Mouse (Mus musculus) neural tube, embryonic 15.5 days (tissue): Measurements from ENCODE around the gene Cnot6. TPM values are rescaled to one million over a fixed set of nuclear protein-coding genes. Genes with fewer than 3 reads are reported as not detected.

ENCODE experiments used
- ATAC-seq: fragments of 200-750 bp; cut with Nextera tagmentation; 2 replicates; pipeline ENCODE4 v1.8.0; 2017; ENCODE audit warnings: mild to moderate bottlenecking, moderate TSS enrichment, moderate library complexity; ENCODE audit not compliant: low FRiP score
- H3K27ac ChIP-seq: fragments of 300-500 bp; sonication (generic); replicated peaks from 2 replicates; pipeline ENCODE4 v1.5.1; 2015; ENCODE audit warnings: mild to moderate bottlenecking, inconsistent platforms
- H3K27me3 ChIP-seq: fragments of 300-500 bp; sonication (generic); replicated peaks from 2 replicates; pipeline ENCODE4 v1.6.1; 2015; ENCODE audit warnings: inconsistent platforms
- H3K36me3 ChIP-seq: fragments of 300-500 bp; sonication (generic); 2 replicates; pipeline ENCODE4 v1.6.1; 2015; ENCODE audit warnings: inconsistent platforms
- H3K4me1 ChIP-seq: fragments of 300-500 bp; sonication (generic); 2 replicates; pipeline ENCODE4 v1.6.1; 2015; ENCODE audit warnings: inconsistent platforms
- H3K4me2 ChIP-seq: fragments of 300-500 bp; sonication (generic); 2 replicates; pipeline ENCODE4 v1.6.1; 2015; ENCODE audit warnings: inconsistent platforms, mild to moderate bottlenecking, moderate library complexity
- H3K4me3 ChIP-seq: fragments of 300-500 bp; sonication (generic); replicated peaks from 2 replicates; pipeline ENCODE4 v1.5.1; 2015; ENCODE audit warnings: mild to moderate bottlenecking, inconsistent platforms
- H3K9ac ChIP-seq: fragments of 300-500 bp; sonication (generic); replicated peaks from 2 replicates; pipeline ENCODE4 v1.6.1; 2015; ENCODE audit warnings: mild to moderate bottlenecking, inconsistent platforms
- H3K9me3 ChIP-seq: fragments of 300-500 bp; sonication (generic); replicated peaks from 2 replicates; pipeline ENCODE4 v1.6.1; 2016; ENCODE audit warnings: inconsistent platforms
- WGBS: fragments of 180-500 bp; shearing (Covaris S2); methylation state at CpG from one replicate; pipeline ENCODE4 v1.1.7; 2015; ENCODE audit warnings: mixed read lengths; 5-methylcytosine and 5-hydroxymethylcytosine counted together
- polyA plus RNA-seq: library from polyadenylated mRNA; unstranded; fragments of >200 nt; fragmentation: Nextera tagmentation; extraction: Ambion mirVana; gene quantifications from 2 replicates; pipeline ENCODE4 v1.2.1, GENCODE M21; 2015

Gene Cnot6
- polyA plus RNA-seq, 1 experiment from 2014 or later: 31.2 TPM

- H3K9me3 ChIP-seq: no peaks in the 10 kb centered on the region
- WGBS: under 1% methylated on average over 47 of the region's 70 CpGs
- H3K9ac ChIP-seq: peak overlapping the region; percentile 85
- no peaks in the 10 kb centered on the region for H3K36me3 ChIP-seq
- no peaks in the 10 kb centered on the region for H3K27me3 ChIP-seq
- peak overlapping the region; percentile 96 for H3K4me3 ChIP-seq
- peak; percentile 72 for ATAC-seq
- peak overlapping the region; percentile 95 for H3K27ac ChIP-seq
- H3K4me2 ChIP-seq: peak overlapping the region; percentile 64
- H3K4me1 ChIP-seq: peaks cover 39% of the 10 kb centered on the region
Observed at GRCm38 (mm10) chr11:49711981-49712554, 455 bp downstream of the Cnot6 start.

GRCm38 (mm10) chr11:49710664-49711063 lies 1.9 kb downstream of the Cnot6 start:
- H3K27ac ChIP-seq: no peak overlapping the region
- no peaks in the 10 kb centered on the region for H3K9me3 ChIP-seq
- peaks cover 4% of the 10 kb centered on the region; the same call in 1 of the 2 replicates for H3K36me3 ChIP-seq
- H3K9ac ChIP-seq: 0 out of 2 replicates have a peak overlapping the region, but pooled peaks have one; percentile 85
- H3K27me3 ChIP-seq: no peaks in the 10 kb centered on the region
- 68% methylated on average over 2 of the region's 2 CpGs for WGBS
- peak overlapping the region; percentile 96 for H3K4me3 ChIP-seq
- H3K4me1 ChIP-seq: peaks cover 39% of the 10 kb centered on the region
- ATAC-seq: no peak
- H3K4me2 ChIP-seq: peak overlapping the region; percentile 64

DNA sequence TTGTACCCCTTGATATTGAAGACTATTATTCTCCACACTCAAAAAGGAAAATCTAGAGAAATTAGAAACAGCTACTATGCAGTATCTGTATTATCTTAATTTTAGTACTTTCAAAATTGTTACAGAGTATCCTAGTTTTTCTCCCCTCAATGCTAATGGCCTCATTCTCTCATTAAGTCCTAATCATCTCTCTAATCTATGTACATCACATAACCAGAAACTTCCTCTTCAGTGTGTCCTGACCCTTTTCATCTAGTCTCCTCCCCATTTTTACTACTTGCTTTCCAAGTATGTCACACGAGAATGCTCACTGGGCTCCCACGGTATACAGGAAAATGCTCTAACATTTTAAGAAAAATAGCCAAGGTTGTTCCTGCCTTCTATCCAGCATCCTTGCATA lies 4.7 kb downstream of the Cnot6 start:
- Histone ChIP-seq H3K27ac (no peak overlapping the region), H3K9ac (no peak overlapping the region), H3K9me3 (no peaks in the 10 kb centered on the region), H3K36me3 (peaks cover 8% of the 10 kb centered on the region), H3K4me2 (no peak overlapping the region), H3K27me3 (no peaks in the 10 kb centered on the region), H3K4me1 (peaks cover 28% of the 10 kb centered on the region), H3K4me3 (no peak overlapping the region)
- ATAC-seq: no peak
- 86% methylated on average over 2 of the region's 2 CpGs for WGBS

GRCm38 (mm10) chr11:49704804-49705203 lies 7.7 kb downstream of the Cnot6 start:
- H3K36me3 ChIP-seq: peaks cover 23% of the 10 kb centered on the region
- H3K27me3 ChIP-seq: no peaks in the 10 kb centered on the region
- no peaks in the 10 kb centered on the region for H3K9me3 ChIP-seq
- no peak overlapping the region for H3K4me2 ChIP-seq
- WGBS: 84% methylated on average over 8 of the region's 8 CpGs
- H3K4me3 ChIP-seq: no peak overlapping the region
- no peak for ATAC-seq
- no peak overlapping the region for H3K9ac ChIP-seq
- H3K27ac ChIP-seq: no peak overlapping the region
- H3K4me1 ChIP-seq: peaks cover 13% of the 10 kb centered on the region

- Histone ChIP-seq H3K36me3 (peaks cover 33% of the 10 kb centered on the region), H3K4me1 (no peaks in the 10 kb centered on the region), H3K4me3 (no peak overlapping the region), H3K27ac (no peak overlapping the region), H3K4me2 (no peak overlapping the region), H3K9me3 (no peaks in the 10 kb centered on the region), H3K27me3 (no peaks in the 10 kb centered on the region), H3K9ac (no peak overlapping the region)
- WGBS: 93% methylated on average over 8 of the region's 8 CpGs
- no peak for ATAC-seq
Observed at GRCm38 (mm10) chr11:49702014-49702413, 10.5 kb downstream of the Cnot6 start.

- H3K36me3 ChIP-seq: peaks cover 29% of the 10 kb centered on the region
- no peak overlapping the region for H3K4me2 ChIP-seq
- WGBS: 97% methylated on average over 1 of the region's 1 CpGs
- no peak overlapping the region for H3K27ac ChIP-seq
- ATAC-seq: no peak
- no peaks in the 10 kb centered on the region for H3K27me3 ChIP-seq
- no peak overlapping the region for H3K4me3 ChIP-seq
- no peaks in the 10 kb centered on the region for H3K9me3 ChIP-seq
- H3K4me1 ChIP-seq: peaks cover 4% of the 10 kb centered on the region; the same call in 1 of the 2 replicates
- H3K9ac ChIP-seq: no peak overlapping the region
Observed at GRCm38 (mm10) chr11:49699079-49699478, 13.4 kb downstream of the Cnot6 start.

GRCm38 (mm10) chr11:49697779-49698178 lies 14.7 kb downstream of the Cnot6 start:
- no peaks in the 10 kb centered on the region for H3K9me3 ChIP-seq
- H3K36me3 ChIP-seq: peaks cover 29% of the 10 kb centered on the region
- no peaks in the 10 kb centered on the region for H3K27me3 ChIP-seq
- ATAC-seq: no peak
- WGBS: 98% methylated on average over 5 of the region's 5 CpGs
- H3K27ac ChIP-seq: no peak overlapping the region
- H3K4me2 ChIP-seq: no peak overlapping the region
- H3K4me1 ChIP-seq: peaks cover 4% of the 10 kb centered on the region; the same call in 1 of the 2 replicates
- H3K9ac ChIP-seq: no peak overlapping the region
- H3K4me3 ChIP-seq: no peak overlapping the region

DNA sequence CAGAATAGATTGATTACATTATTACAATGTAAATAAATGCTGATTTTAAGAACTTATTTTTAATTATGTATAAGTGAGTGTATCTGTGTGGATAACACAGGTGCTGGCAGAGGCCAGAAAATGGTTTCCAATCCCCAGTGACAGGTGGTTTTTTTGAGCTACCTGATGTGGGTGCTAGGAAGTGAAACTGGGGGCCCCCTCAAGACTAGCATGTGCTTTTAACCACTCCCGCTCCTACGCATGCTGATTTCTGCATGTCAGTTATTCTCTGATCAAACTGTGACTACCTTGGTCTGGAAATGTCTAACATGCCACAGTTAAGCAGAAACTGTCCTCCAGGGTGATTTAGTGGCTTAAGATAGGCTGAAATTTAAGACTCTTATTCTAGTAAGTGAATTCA lies 16.1 kb downstream of the Cnot6 start:
- no peak overlapping the region for H3K4me3 ChIP-seq
- peaks cover 24% of the 10 kb centered on the region for H3K36me3 ChIP-seq
- no peaks in the 10 kb centered on the region for H3K27me3 ChIP-seq
- H3K4me1 ChIP-seq: peaks cover 4% of the 10 kb centered on the region; the same call in 1 of the 2 replicates
- H3K9me3 ChIP-seq: no peaks in the 10 kb centered on the region
- no peak for ATAC-seq
- no peak overlapping the region for H3K9ac ChIP-seq
- WGBS: 88% methylated on average over 2 of the region's 2 CpGs
- H3K27ac ChIP-seq: no peak overlapping the region
- no peak overlapping the region for H3K4me2 ChIP-seq

GRCm38 (mm10) chr11:49695695-49696094 lies 16.8 kb downstream of the Cnot6 start:
- WGBS: 73% methylated on average over 2 of the region's 2 CpGs
- Histone ChIP-seq H3K27me3 (no peaks in the 10 kb centered on the region), H3K4me2 (no peak overlapping the region), H3K27ac (no peak overlapping the region), H3K4me3 (no peak overlapping the region), H3K4me1 (peaks cover 5% of the 10 kb centered on the region; the same call in 1 of the 2 replicates), H3K9ac (no peak overlapping the region), H3K36me3 (peaks cover 19% of the 10 kb centered on the region; the same call in 1 of the 2 replicates), H3K9me3 (no peaks in the 10 kb centered on the region)
- no peak for ATAC-seq

DNA sequence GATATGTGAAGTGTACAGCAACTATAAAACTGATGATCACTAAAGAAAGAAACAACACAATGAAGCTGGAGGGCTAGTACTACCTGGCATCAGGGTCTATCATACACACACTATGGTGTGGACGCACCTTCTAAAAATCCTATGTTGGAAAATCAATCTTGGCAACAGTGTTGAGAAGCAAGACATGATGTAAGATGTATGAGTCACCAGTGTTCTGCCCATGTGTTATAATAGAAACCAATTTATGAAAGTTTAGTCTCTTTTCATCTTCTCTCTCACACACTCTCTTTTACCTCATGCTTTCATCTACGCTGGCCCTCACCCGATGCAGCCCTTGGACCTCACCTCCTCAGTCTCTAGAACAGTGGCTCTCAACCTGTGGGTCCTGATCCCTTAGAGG lies 17.5 kb downstream of the Cnot6 start:
- Histone ChIP-seq H3K27me3 (no peaks in the 10 kb centered on the region), H3K9me3 (no peaks in the 10 kb centered on the region), H3K4me2 (no peak overlapping the region), H3K4me3 (no peak overlapping the region), H3K9ac (no peak overlapping the region), H3K36me3 (peaks cover 19% of the 10 kb centered on the region; the same call in 1 of the 2 replicates), H3K4me1 (peaks cover 7% of the 10 kb centered on the region; the same call in 1 of the 2 replicates), H3K27ac (no peak overlapping the region)
- WGBS: 91% methylated on average over 3 of the region's 3 CpGs
- ATAC-seq: peak; percentile 38; the same call in 1 of the 2 replicates

GRCm38 (mm10) chr11:49684237-49684973 lies 28.1 kb downstream of the Cnot6 start:
- ATAC-seq: no peak
- Histone ChIP-seq H3K9ac (no peak overlapping the region), H3K27ac (no peak overlapping the region), H3K9me3 (no peaks in the 10 kb centered on the region), H3K4me2 (no peak overlapping the region), H3K27me3 (no peaks in the 10 kb centered on the region), H3K36me3 (peaks cover 53% of the 10 kb centered on the region), H3K4me3 (no peak overlapping the region), H3K4me1 (no peaks in the 10 kb centered on the region)
- 96% methylated on average over 12 of the region's 12 CpGs for WGBS

- Histone ChIP-seq H3K9me3 (no peaks in the 10 kb centered on the region), H3K4me1 (no peaks in the 10 kb centered on the region), H3K27me3 (no peaks in the 10 kb centered on the region), H3K9ac (no peak overlapping the region), H3K4me2 (no peak overlapping the region), H3K36me3 (peaks cover 43% of the 10 kb centered on the region), H3K27ac (no peak overlapping the region), H3K4me3 (no peak overlapping the region)
- no peak for ATAC-seq
- 75% methylated on average over 3 of the region's 3 CpGs for whole genome bisulfite sequencing
Observed at GRCm38 (mm10) chr11:49673433-49673832, 39.1 kb downstream of the Cnot6 start.
